In genomic region chr11:95709534-95710040, GRCm38 (mm10) we compare ENCODE assay signal across 21 mouse cellular contexts. TPM values are rescaled to one million over a fixed set of nuclear protein-coding genes. Genes with fewer than 3 reads are reported as not detected.
DNase-seq lines count a peak whose midpoint lies in the region; ATAC-seq and TF ChIP-seq lines count a peak whose summit lies in the region.
"Had no signal": no experiment of that assay in that cellular context is flagged by ENCODE, and none has a peak within 500 bp of the region (broad histone marks: within the 10 kb centered on the region; RNA-seq: fewer than 3 reads in every experiment).

No protein-coding gene starts in this region.

- no peak overlapping the region for H3K9ac ChIP-seq in liver, adult 2 months (ENCODE audit: low read depth, low read length)
- no peak overlapping the region for H3K9ac ChIP-seq in liver, embryonic 14.5 days (replicated peaks)
- H3K9ac ChIP-seq in liver, embryonic 12.5 days: no peak overlapping the region
- no peak overlapping the region for H3K9ac ChIP-seq in liver, embryonic 15.5 days
- H3K9ac ChIP-seq in liver, embryonic 11.5 days (ENCODE audit: low read depth, low read length): no peak overlapping the region
- no peak overlapping the region for H3K9ac ChIP-seq in MEL (ENCODE audit: control insufficient read depth, low read depth, low read length, poor library complexity, severe bottlenecking)

- no peak overlapping the region for H3K4me2 ChIP-seq in liver, embryonic 14.5 days (ENCODE audit: low read depth)
- no peak overlapping the region for H3K4me2 ChIP-seq in liver, embryonic 12.5 days
- no peak overlapping the region for H3K4me2 ChIP-seq in liver, embryonic 15.5 days
- no peak overlapping the region for H3K4me2 ChIP-seq in liver, embryonic 11.5 days

- H3K9me3 ChIP-seq in liver, embryonic 14.5 days (ENCODE audit: control insufficient read depth, low read length): no peaks in the 10 kb centered on the region
- H3K9me3 ChIP-seq in liver, embryonic 12.5 days (replicated peaks): no peaks in the 10 kb centered on the region
- H3K9me3 ChIP-seq in liver, embryonic 15.5 days (replicated peaks): no peaks in the 10 kb centered on the region
- no peaks in the 10 kb centered on the region for H3K9me3 ChIP-seq in liver, embryonic 11.5 days (ENCODE audit: control insufficient read depth, low read length)
- no peaks in the 10 kb centered on the region for H3K9me3 ChIP-seq in MEL (replicated peaks; ENCODE audit: insufficient read depth, low read length)

- TF ChIP-seq RAD21 in MEL (IDR thresholded peaks at IDR 0.05; ENCODE audit: low read depth, low read length): no peak

- DNase-seq in liver, adult 2 months (ENCODE audit: extremely low read depth, low read depth, low spot score): peak; percentile 99
- DNase-seq in liver: no peak
- DNase-seq in liver, embryonic 14.5 days (ENCODE audit: low read depth in 3 of 3, low spot score in 3 of 3): no peak
- no peak for DNase-seq in liver, embryonic 11.5 days (ENCODE audit: low spot score)
- DNase-seq in MEL (ENCODE audit: low read depth, low spot score): no peak
- DNase-seq in gastrocnemius, adult 8-10 months (ENCODE audit: low spot score in 2 of 2): no peak
- DNase-seq: adrenal gland, adult 2 months; adrenal gland, adult 8-10 months; adrenal gland, postnatal 10 days; adrenal gland, postnatal 14 days; adrenal gland, postnatal 25 days; adrenal gland, postnatal 36 days; B cell, adult 2 months; cerebellum, adult 11 months; cerebellum, adult 11-12 months; cerebellum, adult 18-20 months had no signal

- TF ChIP-seq POLR2A in liver, adult 2 months (IDR thresholded peaks at IDR 0.05; ENCODE audit: extremely low read depth, insufficient read depth, low read length): no peak
- no peak for TF ChIP-seq POLR2A in MEL (IDR thresholded peaks at IDR 0.05; ENCODE audit: control insufficient read depth in 1 of 2, insufficient read depth in 1 of 2, low read depth in 1 of 2, low read length in 2 of 2, poor library complexity in 1 of 2)

- no peak for TF ChIP-seq CTCF in liver, adult 2 months (IDR thresholded peaks at IDR 0.05; ENCODE audit: low read depth, low read length)
- no peak for TF ChIP-seq CTCF in liver, embryonic 14.5 days (IDR thresholded peaks at IDR 0.05; ENCODE audit: low read depth)
- no peak for TF ChIP-seq CTCF in MEL (IDR thresholded peaks at IDR 0.05 in 2 of 3, conservative IDR thresholded peaks at IDR 0.05 in 1 of 3; ENCODE audit: control insufficient read depth in 1 of 3, insufficient read depth in 1 of 3, low read depth in 2 of 3, low read length in 3 of 3, poor library complexity in 1 of 3, severe bottlenecking in 1 of 3)

- peak; percentile 31; the same call in 1 of the 2 replicates for TF ChIP-seq EP300 in liver, embryonic 14.5 days (IDR thresholded peaks at IDR 0.05; ENCODE audit: low read depth)
- peak; percentile 35 to 50; a peak in 1 of 4 replicates for TF ChIP-seq EP300 in MEL (IDR thresholded peaks at IDR 0.05; ENCODE audit: low read depth in 1 of 2, low read length in 2 of 2)

- H3K79me2 ChIP-seq in liver, adult 2 months (ENCODE audit: control insufficient read depth, insufficient read depth, low read length): peaks cover 14% of the 10 kb centered on the region; the same call in 1 of the 2 replicates
- peaks cover 18% of the 10 kb centered on the region for H3K79me2 ChIP-seq in MEL (ENCODE audit: control insufficient read depth, insufficient read depth, low read length, poor library complexity)

- H3K27ac ChIP-seq in liver, adult 2 months (replicated peaks; ENCODE audit: insufficient read depth, low read depth, low read length): peak overlapping the region; percentile 33; the same call in 1 of the 2 replicates
- H3K27ac ChIP-seq in liver, embryonic 14.5 days: no peak overlapping the region
- no peak overlapping the region for H3K27ac ChIP-seq in liver, embryonic 12.5 days
- H3K27ac ChIP-seq in liver, embryonic 15.5 days (replicated peaks): 0 out of 2 replicates have a peak overlapping the region, but pooled peaks have one; percentile 25
- H3K27ac ChIP-seq in liver, embryonic 11.5 days (ENCODE audit: low read depth, low read length): no peak overlapping the region
- H3K27ac ChIP-seq in MEL (ENCODE audit: control insufficient read depth, low read depth, low read length): no peak overlapping the region

- H3K36me3 ChIP-seq in liver, adult 2 months (ENCODE audit: control insufficient read depth, insufficient read depth, low read length): no peaks in the 10 kb centered on the region
- no peaks in the 10 kb centered on the region for H3K36me3 ChIP-seq in liver, embryonic 14.5 days (replicated peaks; ENCODE audit: control insufficient read depth, insufficient read depth, low read depth)
- H3K36me3 ChIP-seq in liver, embryonic 12.5 days: no peaks in the 10 kb centered on the region
- no peaks in the 10 kb centered on the region for H3K36me3 ChIP-seq in liver, embryonic 15.5 days (replicated peaks)
- H3K36me3 ChIP-seq in liver, embryonic 11.5 days (ENCODE audit: control insufficient read depth, insufficient read depth, low read length): no peaks in the 10 kb centered on the region
- peaks cover 0 to 26% of the 10 kb centered on the region in 2 experiments; a peak in 2 of 4 replicates for H3K36me3 ChIP-seq in MEL (ENCODE audit: control insufficient read depth in 1 of 2, insufficient read depth in 2 of 2, low read length in 2 of 2)

- ATAC-seq in liver, embryonic 14.5 days (ENCODE audit: insufficient read depth): no peak
- no peak for ATAC-seq in liver, embryonic 12.5 days
- no peak for ATAC-seq in liver, embryonic 15.5 days (ENCODE audit: insufficient read depth)
- no peak for ATAC-seq in liver, embryonic 11.5 days (replicated peaks; ENCODE audit: low FRiP score)
- ATAC-seq: activated CD4-positive, CD25-positive, alpha-beta regulatory T cell, adult 4 months; CD4-positive, CD25-positive, alpha-beta regulatory T cell, adult 4 months; Patski had no signal

- H3K27me3 ChIP-seq in liver, adult 2 months (ENCODE audit: control insufficient read depth, insufficient read depth, low read length): no peaks in the 10 kb centered on the region
- H3K27me3 ChIP-seq in liver, embryonic 14.5 days (ENCODE audit: control insufficient read depth, insufficient read depth, low read length): no peaks in the 10 kb centered on the region
- no peaks in the 10 kb centered on the region for H3K27me3 ChIP-seq in liver, embryonic 12.5 days (replicated peaks)
- no peaks in the 10 kb centered on the region for H3K27me3 ChIP-seq in liver, embryonic 15.5 days
- H3K27me3 ChIP-seq in liver, embryonic 11.5 days (replicated peaks; ENCODE audit: control insufficient read depth, insufficient read depth, low read length): no peaks in the 10 kb centered on the region
- no peaks in the 10 kb centered on the region for H3K27me3 ChIP-seq in MEL (ENCODE audit: control insufficient read depth in 1 of 2, insufficient read depth in 2 of 2, low read length in 2 of 2)

- H3K4me3 ChIP-seq in liver, adult 2 months (ENCODE audit: insufficient read depth, low read depth, low read length): no peak overlapping the region
- no peak overlapping the region for H3K4me3 ChIP-seq in liver, embryonic 14.5 days (ENCODE audit: insufficient read depth in 1 of 2, low read depth in 2 of 2, low read length in 2 of 2)
- H3K4me3 ChIP-seq in liver, embryonic 12.5 days: no peak overlapping the region
- no peak overlapping the region for H3K4me3 ChIP-seq in liver, embryonic 15.5 days (replicated peaks)
- no peak overlapping the region for H3K4me3 ChIP-seq in liver, embryonic 11.5 days (ENCODE audit: low read depth, low read length)
- no peak overlapping the region for H3K4me3 ChIP-seq in MEL (ENCODE audit: control insufficient read depth in 1 of 2, insufficient read depth in 1 of 2, low read depth in 2 of 2, low read length in 2 of 2)

- peaks cover 6% of the 10 kb centered on the region for H3K4me1 ChIP-seq in liver, adult 2 months (ENCODE audit: control insufficient read depth, insufficient read depth, low read length)
- H3K4me1 ChIP-seq in liver, embryonic 14.5 days (replicated peaks; ENCODE audit: control insufficient read depth in 2 of 2, insufficient read depth in 2 of 2, low read length in 1 of 2): peaks cover 22 to 29% of the 10 kb centered on the region in 2 experiments
- peaks cover 50% of the 10 kb centered on the region for H3K4me1 ChIP-seq in liver, embryonic 12.5 days
- peaks cover 52% of the 10 kb centered on the region for H3K4me1 ChIP-seq in liver, embryonic 15.5 days (replicated peaks)
- H3K4me1 ChIP-seq in liver, embryonic 11.5 days (replicated peaks; ENCODE audit: control insufficient read depth, insufficient read depth, low read length): peaks cover 14% of the 10 kb centered on the region
- H3K4me1 ChIP-seq in MEL (ENCODE audit: control insufficient read depth in 1 of 2, insufficient read depth in 2 of 2, low read length in 2 of 2): peaks cover 9 to 23% of the 10 kb centered on the region in 2 experiments

- WGBS in liver, adult 2 months: 26% methylated on average over 6 of the region's 6 CpGs
- 64% methylated on average over 6 of the region's 6 CpGs for WGBS in liver, embryonic 14.5 days (ENCODE audit: insufficient replicate concordance)
- WGBS in liver, embryonic 12.5 days (ENCODE audit: insufficient replicate concordance): 71% methylated on average over 6 of the region's 6 CpGs
- WGBS in liver, embryonic 15.5 days (ENCODE audit: insufficient replicate concordance): 58% methylated on average over 6 of the region's 6 CpGs
- 85% methylated on average over 6 of the region's 6 CpGs for WGBS in liver, embryonic 11.5 days

RNA-seq across cellular contexts. Expression of gene Zfp652, which starts 2.9 kb away (rescaled TPM):
- total RNA-seq in liver, adult 2 months (2014; rRNA removed): 9.1 and 12.7 TPM in 2 replicates
- polyA plus RNA-seq in liver, adult 2 months (2012; rRNA removed): 10.5 and 11.1 TPM in 2 replicates
- polyA plus RNA-seq in liver, embryonic 14.5 days (2012; rRNA removed): 5.3 and 5.4 TPM in 2 replicates
- 3.2 and 3.7 TPM in 2 replicates for polyA plus RNA-seq in liver, embryonic 14.5 days (2014; fragmentation: Nextera tagmentation; extraction: Ambion mirVana)
- 8.9 TPM in 2 replicates for polyA plus RNA-seq in liver, embryonic 12.5 days (2016; fragmentation: Nextera tagmentation; extraction: Ambion mirVana)
- 5.5 and 6.2 TPM in 2 replicates for polyA plus RNA-seq in liver, embryonic 15.5 days (2015; fragmentation: Nextera tagmentation; extraction: Ambion mirVana)
- polyA plus RNA-seq in liver, embryonic 11.5 days (2014; fragmentation: Nextera tagmentation; extraction: Ambion mirVana): 8.7 TPM in 2 replicates
- total RNA-seq in MEL (2012; rRNA removed): 31.8 and 34.1 TPM in 2 replicates
- polyA plus RNA-seq in MEL (2012; ENCODE audit: insufficient read depth in 1 of 2, insufficient read length in 2 of 2, low read depth in 1 of 2, low replicate concordance in 2 of 2, missing spikeins in 1 of 2): 10 to 100 TPM; 19.3 to 38.5 TPM
- 100 to 1,000 TPM; 107 to 171 (median 133) TPM for total RNA-seq in gastrocnemius, adult 8-10 months (2022)

RNA-seq across cellular contexts. Expression of gene B130006D01Rik, which starts 13.8 kb away (rescaled TPM):
- total RNA-seq in liver, adult 2 months (2014; rRNA removed): 1.0 and 1.9 TPM in 2 replicates
- 0.02 and 0.10 TPM in 2 replicates for polyA plus RNA-seq in liver, adult 2 months (2012; rRNA removed)
- polyA plus RNA-seq in liver, embryonic 14.5 days (2012; rRNA removed): 0.09 and 0.11 TPM in 2 replicates
- polyA plus RNA-seq in liver, embryonic 14.5 days (2014; fragmentation: Nextera tagmentation; extraction: Ambion mirVana): 0.25 and 0.27 TPM in 2 replicates
- polyA plus RNA-seq in liver, embryonic 12.5 days (2016; fragmentation: Nextera tagmentation; extraction: Ambion mirVana): 0.62 and 0.65 TPM in 2 replicates
- 0.28 and 0.29 TPM in 2 replicates for polyA plus RNA-seq in liver, embryonic 15.5 days (2015; fragmentation: Nextera tagmentation; extraction: Ambion mirVana)
- 1.5 and 1.6 TPM in 2 replicates for polyA plus RNA-seq in liver, embryonic 11.5 days (2014; fragmentation: Nextera tagmentation; extraction: Ambion mirVana)
- 0.59 and 0.73 TPM in 2 replicates for total RNA-seq in MEL (2012; rRNA removed)
- under 1 TPM in 1 of 2 experiments, not detected in 1; 0.11 TPM for polyA plus RNA-seq in MEL (2012; ENCODE audit: insufficient read depth in 1 of 2, insufficient read length in 2 of 2, low read depth in 1 of 2, low replicate concordance in 2 of 2, missing spikeins in 1 of 2)
- under 1 TPM; 0.20 to 0.54 (median 0.34) TPM for total RNA-seq in gastrocnemius, adult 8-10 months (2022)

RNA-seq across cellular contexts. Expression of gene Phb, which starts 42.8 kb away (rescaled TPM):
- 137 and 153 TPM in 2 replicates for total RNA-seq in liver, adult 2 months (2014; rRNA removed)
- polyA plus RNA-seq in liver, adult 2 months (2012; rRNA removed): 171 and 189 TPM in 2 replicates
- 90.4 and 124 TPM in 2 replicates for polyA plus RNA-seq in liver, embryonic 14.5 days (2012; rRNA removed)
- 148 and 153 TPM in 2 replicates for polyA plus RNA-seq in liver, embryonic 14.5 days (2014; fragmentation: Nextera tagmentation; extraction: Ambion mirVana)
- 205 and 206 TPM in 2 replicates for polyA plus RNA-seq in liver, embryonic 12.5 days (2016; fragmentation: Nextera tagmentation; extraction: Ambion mirVana)
- 113 and 129 TPM in 2 replicates for polyA plus RNA-seq in liver, embryonic 15.5 days (2015; fragmentation: Nextera tagmentation; extraction: Ambion mirVana)
- polyA plus RNA-seq in liver, embryonic 11.5 days (2014; fragmentation: Nextera tagmentation; extraction: Ambion mirVana): 308 and 337 TPM in 2 replicates
- total RNA-seq in MEL (2012; rRNA removed): 784 and 788 TPM in 2 replicates
- 100 to 1,000 TPM in 1 of 2 experiments, not detected in 1; 302 TPM for polyA plus RNA-seq in MEL (2012; ENCODE audit: insufficient read depth in 1 of 2, insufficient read length in 2 of 2, low read depth in 1 of 2, low replicate concordance in 2 of 2, missing spikeins in 1 of 2)
- total RNA-seq in gastrocnemius, adult 8-10 months (2022): 100 to 1,000 TPM; 142 to 193 (median 171) TPM

Comparison
In these comparisons a context has a peak if more than half of its experiments do, and no peak if none do; other contexts are left out.
1. H3K27ac ChIP-seq: peak in liver, adult 2 months (single experiment) and liver, embryonic 15.5 days (single experiment); none in liver, embryonic 14.5 days (single experiment), liver, embryonic 12.5 days (single experiment), liver, embryonic 11.5 days (single experiment) and MEL (single experiment).